Mouse (Mus musculus) midbrain, embryonic 11.5 days (tissue): ENCODE measurements around the gene Mrpl45. TPM values are rescaled to one million over a fixed set of nuclear protein-coding genes. Genes with fewer than 3 reads are reported as not detected.
A peak's percentile ranks its signal among the peaks of the same experiment; 100 is the strongest.
"Not testable (repeated sequence)": the region's sequence is repeated elsewhere in the genome, so short reads cannot be mapped to it uniquely, and the experiment has no call there.

ENCODE experiments used
- ATAC-seq: fragments of 200-750 bp; cut with Nextera tagmentation; 2 replicates; pipeline ENCODE4 v1.8.0; 2017; ENCODE audit warnings: moderate TSS enrichment, moderate library complexity; ENCODE audit not compliant: low FRiP score
- DNase-seq: peaks from one replicate; pipeline ENCODE4 v3.0.0; 2015; ENCODE audit warnings: low spot score; ENCODE audit errors: missing footprints
- H3K27ac ChIP-seq: fragments of 300-500 bp; sonication (generic); 2 replicates; pipeline ENCODE4 v1.5.1; 2014; ENCODE audit warnings: low read depth, low read length
- H3K27me3 ChIP-seq: fragments of 300-500 bp; sonication (generic); 2 replicates; pipeline ENCODE4 v1.6.1; 2014; ENCODE audit warnings: mild to moderate bottlenecking, low read length, moderate library complexity, mixed read lengths; ENCODE audit not compliant: control insufficient read depth, insufficient read depth
- H3K36me3 ChIP-seq: fragments of 300-500 bp; sonication (generic); 2 replicates; pipeline ENCODE4 v1.6.1; 2014; ENCODE audit warnings: mild to moderate bottlenecking, low read length, moderate library complexity, mixed read lengths; ENCODE audit not compliant: control insufficient read depth, insufficient read depth
- H3K4me1 ChIP-seq: fragments of 300-500 bp; sonication (generic); 2 replicates; pipeline ENCODE4 v1.6.1; 2014; ENCODE audit warnings: low read length; ENCODE audit not compliant: control insufficient read depth, insufficient read depth
- H3K4me2 ChIP-seq: fragments of 300-500 bp; sonication (generic); 2 replicates; pipeline ENCODE4 v1.6.1; 2014; ENCODE audit warnings: mild to moderate bottlenecking, moderate library complexity
- H3K4me3 ChIP-seq: fragments of 300-500 bp; sonication (generic); 2 replicates; pipeline ENCODE4 v1.5.1; 2014; ENCODE audit warnings: low read depth, low read length
- H3K9ac ChIP-seq: fragments of 300-500 bp; sonication (generic); 2 replicates; pipeline ENCODE4 v1.6.1; 2014; ENCODE audit warnings: low read length
- H3K9me3 ChIP-seq: fragments of 300-500 bp; sonication (generic); 2 replicates; pipeline ENCODE4 v1.6.1; 2016; ENCODE audit warnings: low read length; ENCODE audit not compliant: control insufficient read depth
- WGBS: fragments of 180-500 bp; shearing (Covaris S2); extraction: QIAGEN DNeasy Blood & Tissue Kit; methylation state at CpG from one replicate; pipeline ENCODE4 v1.1.7; 2014; 5-methylcytosine and 5-hydroxymethylcytosine counted together
- polyA plus RNA-seq: library from polyadenylated mRNA; unstranded; fragments of >200 nt; fragmentation: Nextera tagmentation; extraction: Ambion mirVana; gene quantifications from 2 replicates; pipeline ENCODE4 v1.2.1, GENCODE M21; 2014

The Mrpl45 gene
- 56.6 and 58.9 TPM in 2 replicates for polyA plus RNA-seq

DNA sequence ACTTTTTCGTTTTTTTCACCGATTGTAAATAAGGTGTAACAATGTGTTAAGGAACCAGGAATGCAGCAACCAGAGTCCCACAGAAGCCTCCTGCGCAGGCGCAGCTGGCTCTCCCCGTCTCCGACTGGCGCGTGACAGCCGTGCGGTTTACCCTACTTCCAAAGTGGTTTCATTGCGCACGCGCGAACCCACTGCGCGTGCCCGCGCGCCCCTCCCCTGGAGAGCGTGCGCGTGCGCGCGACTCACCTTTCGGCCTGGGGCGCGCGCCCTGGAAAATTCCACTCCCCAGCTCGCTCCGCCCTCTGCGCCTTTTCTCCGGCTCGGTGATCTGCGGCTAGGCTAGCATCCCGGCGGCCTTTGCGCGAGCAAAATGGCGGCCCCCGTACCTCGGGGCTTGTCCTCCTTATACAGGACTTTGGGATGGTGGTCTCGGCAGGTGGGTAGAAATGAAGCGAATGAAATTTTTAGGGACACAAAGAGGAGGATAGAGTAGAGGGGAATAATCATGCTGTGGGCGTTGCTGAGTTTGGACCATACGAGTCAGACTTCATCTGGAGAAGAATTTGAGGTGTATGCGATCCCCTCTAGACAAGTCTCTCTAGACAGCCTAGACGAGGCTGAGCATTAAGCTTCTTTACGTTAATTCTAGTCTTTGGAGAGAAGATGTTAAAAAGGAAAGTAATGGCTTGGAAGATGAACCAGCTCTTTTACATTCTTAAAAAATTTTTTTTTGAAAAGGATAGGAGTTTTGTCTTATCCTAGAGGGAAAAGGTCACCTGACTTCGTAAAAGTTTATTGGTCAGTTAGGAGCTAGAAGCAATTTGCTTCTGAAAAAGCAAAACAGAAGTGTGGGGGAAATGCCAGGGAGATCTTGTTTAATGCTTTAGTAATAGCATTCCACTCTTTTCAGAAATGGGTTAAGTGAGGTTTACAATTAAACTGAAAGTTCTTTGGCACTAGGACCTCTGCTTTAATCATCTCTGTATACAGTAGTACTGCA is at the start of gene Mrpl45:
Gene Mrpl45 (plus strand): TSS at position 213 of the 1,000 bp plus-strand sequence.
- WGBS = 1% methylated on average over 50 of the region's 50 CpGs
- Histone ChIP-seq H3K4me2 (peak within 1 kb of the TSS; percentile 44), H3K9me3 (no peaks in the 10 kb centered on the region), H3K4me3 (peak within 1 kb of the TSS; percentile 44), H3K27me3 (no peaks in the 10 kb centered on the region), H3K36me3 (no peaks in the 10 kb centered on the region), H3K27ac (no peak within 1 kb of the TSS), H3K9ac (peak within 1 kb of the TSS; percentile 61), H3K4me1 (peaks cover 10% of the 10 kb centered on the region; the same call in 1 of the 2 replicates)
- peak; percentile 95 for ATAC-seq
- DNase-seq = peak; percentile 100

DNA sequence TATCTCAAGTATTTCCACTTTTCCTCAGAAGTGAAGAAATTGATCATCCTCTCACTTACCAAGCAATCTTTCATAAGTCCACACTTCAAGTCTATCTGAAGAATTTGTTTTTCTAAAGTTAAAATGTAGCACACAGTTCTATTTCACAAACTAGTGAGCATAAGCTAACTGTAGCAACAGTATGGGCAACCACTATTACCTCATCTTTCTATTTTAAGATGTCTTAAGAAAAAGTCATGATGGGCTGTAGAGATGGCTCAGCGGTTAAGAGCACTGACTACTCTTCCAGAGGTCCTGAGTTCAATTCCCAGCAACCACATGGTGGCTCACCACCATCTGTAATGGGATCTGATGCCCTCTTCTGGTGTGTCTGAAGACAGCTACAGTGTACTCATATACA is 49.0 kb upstream of the Mrpl45 start:
- H3K9me3 ChIP-seq, ATAC-seq, H3K9ac ChIP-seq, H3K4me3 ChIP-seq, H3K27me3 ChIP-seq, H3K4me1 ChIP-seq, H3K27ac ChIP-seq, DNase-seq, H3K36me3 ChIP-seq, H3K4me2 ChIP-seq: not testable (repeated sequence)
- WGBS = 97% methylated on average over 1 of the region's 1 CpGs

- not testable (repeated sequence) for H3K27me3 ChIP-seq, H3K36me3 ChIP-seq, H3K4me1 ChIP-seq, H3K4me3 ChIP-seq, DNase-seq, H3K4me2 ChIP-seq, H3K9ac ChIP-seq, H3K9me3 ChIP-seq, H3K27ac ChIP-seq, ATAC-seq
- WGBS = 79% methylated on average over 2 of the region's 2 CpGs
These were observed 45.5 kb upstream of the Mrpl45 start for GRCm38 (mm10) chr11:97270004-97270403.

DNA sequence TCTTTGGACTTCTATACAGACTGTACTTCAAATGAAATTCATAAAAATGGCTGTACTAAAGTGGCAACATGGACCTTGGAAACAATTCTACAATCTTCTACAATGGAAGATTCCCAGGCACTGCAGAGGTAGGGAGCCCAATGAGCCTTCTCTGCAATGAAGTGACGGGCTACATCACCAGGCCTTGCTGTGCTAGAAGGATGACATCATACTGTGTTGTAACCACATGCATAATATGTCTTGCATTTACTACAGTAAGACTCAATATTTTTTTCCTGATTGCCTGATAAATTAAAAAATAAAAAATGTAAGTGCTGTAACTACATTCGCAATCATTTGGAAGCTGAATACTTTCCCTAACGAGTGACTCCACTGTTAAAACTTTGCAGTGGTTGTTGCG is 42.7 kb upstream of the Mrpl45 start:
- Histone ChIP-seq H3K9me3 (no peaks in the 10 kb centered on the region), H3K4me3 (no peak overlapping the region), H3K36me3 (no peaks in the 10 kb centered on the region), H3K4me2 (no peak overlapping the region), H3K27ac (no peak overlapping the region), H3K9ac (no peak overlapping the region), H3K4me1 (0 out of 2 replicates have a peak, but pooled peaks cover 2% of the 10 kb centered on the region), H3K27me3 (no peaks in the 10 kb centered on the region)
- no peak for ATAC-seq
- DNase-seq = no peak
- 95% methylated on average over 4 of the region's 4 CpGs for WGBS

GRCm38 (mm10) chr11:97273613-97274012 is 41.9 kb upstream of the Mrpl45 start:
- no peaks in the 10 kb centered on the region for H3K27me3 ChIP-seq
- peaks cover 9% of the 10 kb centered on the region for H3K4me1 ChIP-seq
- no peak overlapping the region for H3K27ac ChIP-seq
- no peak overlapping the region for H3K9ac ChIP-seq
- no peak for DNase-seq
- H3K4me3 ChIP-seq = no peak overlapping the region
- no peaks in the 10 kb centered on the region for H3K36me3 ChIP-seq
- H3K9me3 ChIP-seq = no peaks in the 10 kb centered on the region
- no peak overlapping the region for H3K4me2 ChIP-seq
- WGBS = 86% methylated on average over 5 of the region's 5 CpGs
- no peak for ATAC-seq

DNA sequence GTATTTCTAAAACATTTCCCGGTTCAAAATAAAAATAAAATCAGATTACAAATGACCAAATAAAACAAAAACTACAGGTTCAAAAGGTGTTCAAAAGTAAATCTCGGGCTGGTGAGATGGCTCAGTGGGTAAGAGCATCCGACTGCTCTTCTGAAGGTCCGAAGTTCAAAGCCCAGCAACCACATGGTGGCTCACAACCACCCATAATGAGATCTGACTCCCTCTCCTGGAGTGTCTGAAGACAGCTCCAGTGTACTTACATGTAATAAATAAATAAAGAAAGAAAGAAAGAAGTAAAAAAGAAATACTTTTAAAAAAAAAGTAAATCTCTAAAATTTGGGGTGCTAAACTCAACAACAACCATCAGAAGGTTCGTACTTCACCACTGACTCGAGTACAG is 40.6 kb upstream of the Mrpl45 start:
- H3K27me3 ChIP-seq, ATAC-seq, H3K4me3 ChIP-seq, H3K9me3 ChIP-seq, H3K4me2 ChIP-seq, DNase-seq, H3K9ac ChIP-seq, H3K36me3 ChIP-seq, H3K27ac ChIP-seq: not testable (repeated sequence)
- WGBS = 97% methylated on average over 6 of the region's 6 CpGs
- peaks cover 12% of the 10 kb centered on the region for H3K4me1 ChIP-seq

- 93% methylated on average over 2 of the region's 2 CpGs for WGBS
- Histone ChIP-seq H3K4me1 (peaks cover 12% of the 10 kb centered on the region), H3K27me3 (no peaks in the 10 kb centered on the region), H3K4me3 (no peak overlapping the region), H3K4me2 (no peak overlapping the region), H3K9me3 (no peaks in the 10 kb centered on the region), H3K36me3 (no peaks in the 10 kb centered on the region), H3K9ac (no peak overlapping the region), H3K27ac (no peak overlapping the region)
- ATAC-seq (no peak), DNase-seq (no peak)
These were observed 40.2 kb upstream of the Mrpl45 start for GRCm38 (mm10) chr11:97275349-97275748.

DNA sequence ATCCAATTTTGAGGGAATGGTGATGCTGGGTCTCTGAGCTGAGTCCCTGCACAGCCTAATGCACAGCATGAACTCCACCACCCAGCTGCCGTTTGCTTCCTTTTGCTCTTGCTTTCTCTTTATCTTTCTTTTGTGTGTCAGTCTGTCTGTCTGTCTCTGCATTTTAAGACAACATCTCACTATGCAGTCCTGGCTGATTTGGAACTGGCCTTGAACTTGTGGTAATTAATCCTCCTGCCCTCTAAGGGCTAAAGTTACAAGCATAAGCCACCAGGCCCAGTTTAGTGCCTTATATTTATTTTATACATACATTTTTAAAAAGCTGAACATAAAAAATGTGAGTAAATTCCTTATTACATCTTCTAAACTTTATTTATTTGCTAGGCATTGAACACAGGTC is 39.5 kb upstream of the Mrpl45 start:
- WGBS = 62% methylated on average over 1 of the region's 1 CpGs
- DNase-seq (no peak), ATAC-seq (no peak)
- Histone ChIP-seq H3K36me3 (no peaks in the 10 kb centered on the region), H3K9me3 (no peaks in the 10 kb centered on the region), H3K9ac (no peak overlapping the region), H3K4me3 (no peak overlapping the region), H3K4me1 (peaks cover 13% of the 10 kb centered on the region), H3K27me3 (no peaks in the 10 kb centered on the region), H3K4me2 (no peak overlapping the region), H3K27ac (no peak overlapping the region)

- H3K27ac ChIP-seq = no peak overlapping the region
- no peaks in the 10 kb centered on the region for H3K36me3 ChIP-seq
- DNase-seq = no peak
- no peak overlapping the region for H3K4me2 ChIP-seq
- H3K4me1 ChIP-seq = peaks cover 13% of the 10 kb centered on the region
- no peaks in the 10 kb centered on the region for H3K9me3 ChIP-seq
- H3K4me3 ChIP-seq = no peak overlapping the region
- ATAC-seq = no peak
- no peak overlapping the region for H3K9ac ChIP-seq
- WGBS = 91% methylated on average over 5 of the region's 5 CpGs
- H3K27me3 ChIP-seq = no peaks in the 10 kb centered on the region
These were observed 38.4 kb upstream of the Mrpl45 start for GRCm38 (mm10) chr11:97277166-97277565.
